Mouse (Mus musculus): Measurements from ENCODE around the gene Pramel3. TPM values are rescaled to one million over a fixed set of nuclear protein-coding genes. Genes with fewer than 3 reads are reported as not detected.
"Not testable (repeated sequence)": the region's sequence is repeated elsewhere in the genome, so short reads cannot be mapped to it uniquely, and the experiment has no call there.

The Pramel3 gene
- polyA plus RNA-seq (2012; rRNA removed) = 0.01 TPM in 1 of 2 replicates, not detected in the other
- not detected in 2 replicates for polyA plus RNA-seq (2014; fragmentation: Nextera tagmentation; extraction: Ambion mirVana)

GRCm38 (mm10) chrX:135302007-135302406 lies at the start of gene Pramel3:
TSS of gene Pramel3 (plus strand) at chrX:135302307.
- WGBS = 96% methylated on average over 14 of the region's 14 CpGs
- not testable (repeated sequence) for ATAC-seq (ENCODE audit: low FRiP score, low read depth)

GRCm38 (mm10) chrX:135360685-135361084 lies 58.6 kb downstream of the Pramel3 start:
- not testable (repeated sequence) for DNase-seq (ENCODE audit: low spot score); H3K4me1 ChIP-seq (ENCODE audit: control insufficient read depth, insufficient read depth, low read length); H3K27me3 ChIP-seq (ENCODE audit: control insufficient read depth, insufficient read depth, low read length); H3K36me3 ChIP-seq (ENCODE audit: control insufficient read depth, insufficient read depth, low read length); H3K9ac ChIP-seq (ENCODE audit: low read depth, low read length, severe bottlenecking); ATAC-seq (ENCODE audit: low FRiP score, low read depth); H3K4me3 ChIP-seq (replicated peaks; ENCODE audit: low read length); H3K4me2 ChIP-seq (replicated peaks; ENCODE audit: low read depth, low read length, severe bottlenecking); H3K27ac ChIP-seq (replicated peaks; ENCODE audit: low read depth, low read length); H3K9me3 ChIP-seq (ENCODE audit: control insufficient read depth, low read length)
- 18% methylated on average over 2 of the region's 6 CpGs for WGBS

More at GRCm38 (mm10) chrX:135302007-135302406, at the start of gene Pramel3:
- not testable (repeated sequence) for DNase-seq (ENCODE audit: low spot score); H3K9me3 ChIP-seq (ENCODE audit: control insufficient read depth, low read length); H3K4me3 ChIP-seq (replicated peaks; ENCODE audit: low read length); H3K4me1 ChIP-seq (ENCODE audit: control insufficient read depth, insufficient read depth, low read length); H3K9ac ChIP-seq (ENCODE audit: low read depth, low read length, severe bottlenecking); H3K4me2 ChIP-seq (replicated peaks; ENCODE audit: low read depth, low read length, severe bottlenecking); H3K27me3 ChIP-seq (ENCODE audit: control insufficient read depth, insufficient read depth, low read length); H3K36me3 ChIP-seq (ENCODE audit: control insufficient read depth, insufficient read depth, low read length); H3K27ac ChIP-seq (replicated peaks; ENCODE audit: low read depth, low read length)

DNA sequence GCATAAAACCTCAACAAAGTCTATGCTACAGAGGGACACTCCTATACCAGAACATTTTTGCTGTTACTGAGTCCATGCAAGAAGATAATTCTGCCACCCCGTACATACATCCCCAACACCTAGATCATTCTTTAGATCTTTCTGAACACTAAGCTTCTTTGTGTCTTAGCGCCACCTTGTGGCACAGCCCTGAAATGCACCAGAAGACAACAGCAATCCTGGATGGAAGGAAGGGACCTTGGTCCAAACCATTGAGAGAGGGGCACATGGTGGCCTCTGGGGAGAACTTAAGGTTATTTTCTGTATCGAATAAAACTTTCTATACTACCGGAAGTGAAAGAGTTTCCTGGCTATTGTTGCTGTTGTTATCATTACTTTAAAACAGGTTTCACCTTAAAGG lies 59.8 kb downstream of the Pramel3 start:
- not testable (repeated sequence) for H3K4me2 ChIP-seq (replicated peaks; ENCODE audit: low read depth, low read length, severe bottlenecking); H3K9ac ChIP-seq (ENCODE audit: low read depth, low read length, severe bottlenecking); DNase-seq (ENCODE audit: low spot score); ATAC-seq (ENCODE audit: low FRiP score, low read depth); H3K4me1 ChIP-seq (ENCODE audit: control insufficient read depth, insufficient read depth, low read length); H3K4me3 ChIP-seq (replicated peaks; ENCODE audit: low read length); H3K27me3 ChIP-seq (ENCODE audit: control insufficient read depth, insufficient read depth, low read length); H3K36me3 ChIP-seq (ENCODE audit: control insufficient read depth, insufficient read depth, low read length); H3K27ac ChIP-seq (replicated peaks; ENCODE audit: low read depth, low read length); H3K9me3 ChIP-seq (ENCODE audit: control insufficient read depth, low read length)
- WGBS = no CpG with 5 or more reads among the region's 4 CpGs

Other genes with a start within 250 kb of the Pramel3 start
- gene Gm15023, start 124.7 kb upstream of the Pramel3 start, polyA plus RNA-seq (2012; rRNA removed) = 0.03 TPM in 1 of 2 replicates, not detected in the other
- not detected in 2 replicates for gene Gm15023, start 124.7 kb upstream of the Pramel3 start, polyA plus RNA-seq (2014; fragmentation: Nextera tagmentation; extraction: Ambion mirVana)
- 6.0 and 15.0 TPM in 2 replicates for gene Tceal6, start 91.6 kb upstream of the Pramel3 start, polyA plus RNA-seq (2012; rRNA removed)
- 3.5 and 4.6 TPM in 2 replicates for gene Tceal6, start 91.6 kb upstream of the Pramel3 start, polyA plus RNA-seq (2014; fragmentation: Nextera tagmentation; extraction: Ambion mirVana)
- 0.03 TPM in 1 of 2 replicates, not detected in the other for gene Gm5128, start 71.0 kb downstream of the Pramel3 start, polyA plus RNA-seq (2012; rRNA removed)
- gene Gm5128, start 71.0 kb downstream of the Pramel3 start, polyA plus RNA-seq (2014; fragmentation: Nextera tagmentation; extraction: Ambion mirVana) = not detected in 2 replicates
- 0.03 TPM in 1 of 2 replicates, not detected in the other for gene Gm7903, start 131.5 kb downstream of the Pramel3 start, polyA plus RNA-seq (2012; rRNA removed)
- gene Gm7903, start 131.5 kb downstream of the Pramel3 start, polyA plus RNA-seq (2014; fragmentation: Nextera tagmentation; extraction: Ambion mirVana) = not detected in 2 replicates
- not detected in 2 replicates for gene AV320801, start 192.3 kb downstream of the Pramel3 start, polyA plus RNA-seq (2012; rRNA removed)
- gene AV320801, start 192.3 kb downstream of the Pramel3 start, polyA plus RNA-seq (2014; fragmentation: Nextera tagmentation; extraction: Ambion mirVana) = not detected in 2 replicates